Mouse (Mus musculus) forebrain, embryonic 11.5 days (tissue): ENCODE measurements at regions not wholly inside any gene's neighbourhood (a gene's known extent, or its start where the extent isn't known, plus 50 kb on each side); places are given as distances from the start of the nearest gene placed in this dataset.

Source experiments
- ATAC-seq: fragments of 200-750 bp; cut with Nextera tagmentation; replicated peaks from 2 replicates; pipeline ENCODE4 v1.8.0; 2017; ENCODE audit warnings: moderate TSS enrichment; ENCODE audit not compliant: low FRiP score
- DNase-seq: peaks from one replicate; pipeline ENCODE4 v3.0.0-alpha.2; 2017; ENCODE audit warnings: low spot score
- H3K27ac ChIP-seq: fragments of 300-500 bp; sonication (generic); 2 replicates; pipeline ENCODE4 v1.5.1; 2014; ENCODE audit warnings: low read depth, low read length
- H3K27me3 ChIP-seq: fragments of 300-500 bp; sonication (generic); 2 replicates; pipeline ENCODE4 v1.6.1; 2014; ENCODE audit warnings: mild to moderate bottlenecking, low read length, mixed read lengths; ENCODE audit not compliant: control insufficient read depth, insufficient read depth
- H3K36me3 ChIP-seq: fragments of 300-500 bp; sonication (generic); 2 replicates; pipeline ENCODE4 v1.6.1; 2014; ENCODE audit warnings: mild to moderate bottlenecking, low read length, moderate library complexity, mixed read lengths; ENCODE audit not compliant: control insufficient read depth, insufficient read depth
- H3K4me1 ChIP-seq: fragments of 300-500 bp; sonication (generic); replicated peaks from 2 replicates; pipeline ENCODE4 v1.6.1; 2014; ENCODE audit warnings: low read length, mixed read lengths; ENCODE audit not compliant: control insufficient read depth, insufficient read depth
- H3K4me2 ChIP-seq: fragments of 300-500 bp; sonication (generic); 2 replicates; pipeline ENCODE4 v1.6.1; 2014; ENCODE audit warnings: low read depth, mild to moderate bottlenecking, low read length, moderate library complexity, mixed read lengths; ENCODE audit not compliant: severe bottlenecking
- H3K4me3 ChIP-seq: fragments of 300-500 bp; sonication (generic); 2 replicates; pipeline ENCODE4 v1.5.1; 2014; ENCODE audit warnings: low read depth, low read length
- H3K9ac ChIP-seq: fragments of 300-500 bp; sonication (generic); 2 replicates; pipeline ENCODE4 v1.6.1; 2014; ENCODE audit warnings: low read length
- H3K9me3 ChIP-seq: fragments of 300-500 bp; sonication (generic); 2 replicates; pipeline ENCODE4 v1.6.1; 2016; ENCODE audit warnings: low read length, mixed read lengths; ENCODE audit not compliant: control insufficient read depth
- WGBS: fragments of 180-500 bp; shearing (Covaris S2); extraction: QIAGEN DNeasy Blood & Tissue Kit; methylation state at CpG from one replicate; pipeline ENCODE4 v1.1.7; 2014; 5-methylcytosine and 5-hydroxymethylcytosine counted together

DNA sequence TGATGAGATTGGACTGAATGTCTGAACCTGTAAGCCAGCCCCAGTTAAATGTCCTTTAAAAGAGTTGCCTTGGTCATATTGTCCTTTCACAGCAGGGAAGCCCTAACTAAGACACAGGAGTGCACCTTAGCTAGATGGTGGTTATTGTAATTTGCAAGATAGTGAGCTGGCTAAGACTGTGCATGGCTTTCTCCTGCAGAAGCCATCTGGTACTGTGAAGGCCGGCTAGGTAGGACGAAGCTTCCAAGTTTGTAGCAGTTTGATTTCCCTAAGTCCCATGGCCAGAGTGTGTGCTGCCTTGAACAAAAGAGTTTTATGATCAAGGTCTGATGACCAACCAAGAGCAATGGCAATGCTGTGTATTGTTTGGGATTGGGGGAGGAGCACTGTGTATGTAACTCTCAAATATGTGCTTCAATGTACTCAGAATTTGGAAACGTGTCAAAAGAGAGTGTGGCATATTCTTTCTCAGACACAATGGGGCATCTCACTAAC, 356.6 kb upstream of the Mmadhc start:
- no peak overlapping the region for H3K4me2 ChIP-seq
- no peaks in the 10 kb centered on the region for H3K36me3 ChIP-seq
- WGBS = 87% methylated on average over 3 of the region's 3 CpGs
- DNase-seq (no peak), ATAC-seq (no peak)
- no peak overlapping the region for H3K4me3 ChIP-seq
- no peak overlapping the region for H3K27ac ChIP-seq
- no peaks in the 10 kb centered on the region for H3K4me1 ChIP-seq
- H3K9ac ChIP-seq = no peak overlapping the region
- H3K9me3 ChIP-seq = no peaks in the 10 kb centered on the region
- H3K27me3 ChIP-seq = no peaks in the 10 kb centered on the region

DNA sequence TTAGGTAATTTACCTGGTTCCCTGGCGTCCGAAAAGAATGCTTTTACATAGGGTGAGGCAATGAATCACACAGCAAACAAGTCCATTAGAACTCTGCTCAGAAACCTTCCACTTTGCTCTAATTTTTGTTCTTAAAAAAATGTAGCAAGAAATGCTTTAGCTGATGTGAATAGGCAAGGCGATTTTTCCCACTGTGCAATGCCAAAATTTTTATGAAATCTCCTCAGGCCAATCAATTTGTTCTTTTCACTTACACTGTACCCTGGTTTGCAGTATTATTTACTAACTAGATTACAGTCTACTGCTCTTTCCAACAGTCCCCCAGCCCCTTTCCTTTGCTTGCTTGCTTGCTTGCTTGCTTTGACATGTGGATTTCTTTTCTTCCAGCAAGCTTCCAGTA, 353.1 kb upstream of the Mmadhc start:
- Histone ChIP-seq H3K4me1 (no peaks in the 10 kb centered on the region), H3K9ac (no peak overlapping the region), H3K4me3 (no peak overlapping the region), H3K9me3 (no peaks in the 10 kb centered on the region), H3K36me3 (no peaks in the 10 kb centered on the region), H3K4me2 (no peak overlapping the region), H3K27me3 (no peaks in the 10 kb centered on the region), H3K27ac (no peak overlapping the region)
- no peak for DNase-seq
- no peak for ATAC-seq
- WGBS = 64% methylated on average over 3 of the region's 3 CpGs

DNA sequence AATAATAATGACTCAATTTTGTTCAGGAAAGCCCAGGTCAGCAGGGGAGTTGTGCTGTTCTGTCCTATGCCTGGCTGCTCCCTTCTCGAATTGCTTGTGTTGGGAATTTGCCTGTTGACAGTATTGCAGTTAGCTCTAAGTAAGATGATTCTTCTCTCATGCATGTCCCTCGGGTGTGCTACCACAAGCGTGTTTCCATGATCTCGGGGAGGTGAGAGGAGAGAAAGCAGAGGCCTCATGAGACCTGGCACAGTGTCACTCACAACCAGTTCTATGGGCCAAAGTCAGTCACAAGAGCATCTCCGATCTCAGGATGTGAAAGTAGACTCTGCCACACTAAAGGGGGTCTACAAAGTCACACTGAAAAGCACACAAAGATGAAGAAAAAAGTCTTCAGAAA, 346.6 kb upstream of the Mmadhc start:
- no peak overlapping the region for H3K4me2 ChIP-seq
- H3K27me3 ChIP-seq = no peaks in the 10 kb centered on the region
- DNase-seq = no peak
- ATAC-seq = no peak
- H3K27ac ChIP-seq = no peak overlapping the region
- no peaks in the 10 kb centered on the region for H3K9me3 ChIP-seq
- H3K4me1 ChIP-seq = no peaks in the 10 kb centered on the region
- 84% methylated on average over 5 of the region's 5 CpGs for WGBS
- H3K36me3 ChIP-seq = no peaks in the 10 kb centered on the region
- no peak overlapping the region for H3K4me3 ChIP-seq
- no peak overlapping the region for H3K9ac ChIP-seq

DNA sequence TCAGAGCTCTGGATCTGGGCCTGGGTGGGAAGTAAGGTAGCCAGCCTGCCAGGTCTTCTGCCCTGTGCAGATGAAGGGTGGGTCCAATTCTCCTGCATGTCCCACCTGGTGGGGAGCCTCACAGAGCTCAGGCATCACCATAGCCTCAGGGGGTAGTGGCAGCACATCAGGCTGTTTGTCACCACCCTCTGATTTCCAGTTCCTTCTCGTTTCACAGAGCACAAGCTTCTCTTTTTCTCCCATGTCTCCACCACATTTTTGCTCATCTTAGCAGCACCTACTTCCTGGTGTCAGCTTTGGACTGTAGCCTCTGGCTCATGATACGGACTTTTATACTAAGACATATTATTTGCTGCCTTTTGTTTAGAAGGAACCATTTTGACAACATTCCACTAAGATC, 345.6 kb upstream of the Mmadhc start:
- Histone ChIP-seq H3K4me2 (no peak overlapping the region), H3K27ac (no peak overlapping the region), H3K4me3 (no peak overlapping the region), H3K9me3 (no peaks in the 10 kb centered on the region), H3K4me1 (no peaks in the 10 kb centered on the region), H3K9ac (no peak overlapping the region), H3K36me3 (no peaks in the 10 kb centered on the region), H3K27me3 (no peaks in the 10 kb centered on the region)
- DNase-seq (no peak), ATAC-seq (no peak)
- 71% methylated on average over 2 of the region's 2 CpGs for WGBS

DNA sequence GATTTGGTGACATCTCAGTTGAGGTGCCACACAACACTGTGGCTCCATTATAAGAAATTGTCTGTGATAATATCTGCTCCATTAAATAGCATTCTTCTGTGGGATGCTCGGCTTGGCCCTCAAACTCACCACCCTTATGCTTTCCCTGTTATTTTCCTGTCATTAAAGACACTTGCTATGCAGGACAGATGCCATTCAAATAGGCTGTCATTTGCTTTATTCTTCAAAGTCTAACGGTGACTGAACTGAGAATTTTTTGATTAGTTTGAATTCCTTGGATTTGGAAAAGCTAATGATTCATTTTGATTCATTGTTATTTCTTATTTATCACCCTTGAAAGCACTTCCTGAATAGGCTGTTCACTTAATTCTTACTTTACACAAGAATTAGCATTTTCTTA, 339.3 kb upstream of the Mmadhc start:
- H3K27me3 ChIP-seq = no peaks in the 10 kb centered on the region
- H3K4me2 ChIP-seq = no peak overlapping the region
- DNase-seq = no peak
- no peak overlapping the region for H3K9ac ChIP-seq
- ATAC-seq = no peak
- 42% methylated on average over 2 of the region's 2 CpGs for WGBS
- H3K36me3 ChIP-seq = no peaks in the 10 kb centered on the region
- H3K9me3 ChIP-seq = no peaks in the 10 kb centered on the region
- no peaks in the 10 kb centered on the region for H3K4me1 ChIP-seq
- no peak overlapping the region for H3K4me3 ChIP-seq
- no peak overlapping the region for H3K27ac ChIP-seq

DNA sequence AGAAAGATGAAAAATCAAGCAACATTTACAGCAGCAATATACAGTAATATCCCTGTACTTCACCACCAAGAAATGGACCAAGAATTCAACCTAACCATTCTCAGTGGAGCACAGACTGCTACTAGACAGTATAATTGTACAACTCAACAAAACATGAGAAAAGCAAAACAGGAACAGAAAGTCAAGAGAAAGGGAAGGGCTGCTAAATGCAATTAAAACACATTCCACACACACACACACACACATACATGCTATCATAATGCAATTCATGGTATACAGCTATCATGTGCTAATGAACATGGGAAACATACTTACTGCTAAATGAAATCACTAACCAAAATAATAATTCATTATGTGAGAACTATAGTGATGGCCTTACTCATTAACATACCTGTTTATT, 335.2 kb upstream of the Mmadhc start:
- Histone ChIP-seq H3K27ac (no peak overlapping the region), H3K36me3 (no peaks in the 10 kb centered on the region), H3K4me2 (no peak overlapping the region), H3K27me3 (no peaks in the 10 kb centered on the region), H3K4me1 (no peaks in the 10 kb centered on the region), H3K4me3 (no peak overlapping the region), H3K9me3 (no peaks in the 10 kb centered on the region), H3K9ac (no peak overlapping the region)
- ATAC-seq (no peak), DNase-seq (no peak)

DNA sequence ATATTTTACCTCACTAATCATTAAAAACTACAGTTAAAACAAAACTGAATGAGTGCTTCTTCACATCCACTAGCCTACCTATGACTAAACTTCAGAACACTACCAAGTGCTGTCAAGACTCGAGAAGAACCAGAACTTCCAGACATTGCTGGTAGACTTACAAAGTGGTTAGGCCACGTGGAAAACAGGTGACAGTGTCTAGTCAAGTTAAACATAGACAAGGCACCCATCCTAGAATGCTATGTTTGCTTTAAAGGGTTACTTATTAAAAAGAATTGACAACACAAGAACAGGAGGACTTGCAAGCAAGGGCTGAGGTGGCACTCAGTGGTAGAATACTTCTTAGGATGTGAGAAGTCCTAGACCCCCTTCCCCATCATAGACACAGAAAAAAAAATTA, 330.9 kb upstream of the Mmadhc start:
- H3K27me3 ChIP-seq = no peaks in the 10 kb centered on the region
- H3K9ac ChIP-seq = no peak overlapping the region
- 87% methylated on average over 2 of the region's 2 CpGs for WGBS
- DNase-seq (no peak), ATAC-seq (no peak)
- H3K9me3 ChIP-seq = no peaks in the 10 kb centered on the region
- H3K4me3 ChIP-seq = no peak overlapping the region
- H3K4me2 ChIP-seq = no peak overlapping the region
- H3K36me3 ChIP-seq = no peaks in the 10 kb centered on the region
- no peaks in the 10 kb centered on the region for H3K4me1 ChIP-seq
- H3K27ac ChIP-seq = no peak overlapping the region

DNA sequence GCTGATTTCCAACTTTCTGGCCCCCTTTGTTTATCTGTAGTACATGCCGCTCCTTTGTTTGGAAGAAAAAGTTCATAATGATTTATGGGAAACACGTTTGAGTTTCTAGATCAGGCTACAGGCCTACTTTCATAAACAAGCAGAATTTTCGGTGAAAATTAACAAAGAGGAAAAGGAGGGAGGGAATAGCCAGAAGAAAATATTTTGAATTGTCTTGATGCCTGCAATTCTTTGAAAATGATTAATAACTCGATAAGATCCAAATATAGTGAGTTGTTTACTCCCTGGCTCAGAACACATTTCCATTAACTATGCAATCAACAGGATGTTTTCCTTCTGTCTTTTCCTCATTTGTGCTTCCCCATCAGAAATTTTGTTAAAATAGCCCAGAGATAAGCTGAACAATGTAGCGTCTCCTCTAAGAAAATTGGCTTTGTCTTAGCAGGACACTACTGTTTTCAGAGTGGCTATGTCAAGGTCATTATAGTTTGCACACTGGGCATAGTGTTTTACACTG, 328.7 kb upstream of the Mmadhc start:
- Histone ChIP-seq H3K4me1 (no peaks in the 10 kb centered on the region), H3K9me3 (no peaks in the 10 kb centered on the region), H3K9ac (no peak overlapping the region), H3K4me2 (no peak overlapping the region), H3K27ac (no peak overlapping the region), H3K27me3 (no peaks in the 10 kb centered on the region), H3K36me3 (no peaks in the 10 kb centered on the region), H3K4me3 (no peak overlapping the region)
- WGBS = 87% methylated on average over 5 of the region's 5 CpGs
- DNase-seq (no peak), ATAC-seq (no peak)

DNA sequence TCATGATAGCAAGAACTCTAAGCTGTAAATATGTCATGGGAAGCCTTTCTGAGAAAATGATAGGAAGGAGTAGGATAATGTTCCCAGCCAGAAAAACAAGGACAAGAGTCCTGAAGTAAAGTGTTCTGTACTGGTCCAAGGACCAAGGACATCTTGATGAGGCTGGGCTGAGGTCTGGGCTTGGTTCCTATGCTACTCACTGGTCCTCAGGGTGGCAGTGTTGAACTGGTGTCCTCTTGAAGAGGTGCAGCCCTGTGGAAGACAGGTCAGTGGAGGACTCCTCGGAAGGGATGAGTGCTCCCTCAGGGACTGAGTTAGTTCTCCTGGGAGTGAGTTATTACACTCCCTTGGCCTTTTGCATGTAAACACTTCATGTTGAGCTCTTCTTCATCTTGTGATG, 312.5 kb upstream of the Mmadhc start:
- ATAC-seq (no peak), DNase-seq (no peak)
- Histone ChIP-seq H3K4me1 (no peaks in the 10 kb centered on the region), H3K9ac (no peak overlapping the region), H3K36me3 (no peaks in the 10 kb centered on the region), H3K9me3 (no peaks in the 10 kb centered on the region), H3K27me3 (no peaks in the 10 kb centered on the region), H3K27ac (no peak overlapping the region), H3K4me3 (no peak overlapping the region), H3K4me2 (no peak overlapping the region)
- WGBS = 62% methylated on average over 1 of the region's 1 CpGs
